Mouse (Mus musculus): Measurements from ENCODE around the gene Nsd1.
"Not testable (repeated sequence)": the region's sequence is repeated elsewhere in the genome, so short reads cannot be mapped to it uniquely, and the experiment has no call there.

Gene Nsd1

DNA sequence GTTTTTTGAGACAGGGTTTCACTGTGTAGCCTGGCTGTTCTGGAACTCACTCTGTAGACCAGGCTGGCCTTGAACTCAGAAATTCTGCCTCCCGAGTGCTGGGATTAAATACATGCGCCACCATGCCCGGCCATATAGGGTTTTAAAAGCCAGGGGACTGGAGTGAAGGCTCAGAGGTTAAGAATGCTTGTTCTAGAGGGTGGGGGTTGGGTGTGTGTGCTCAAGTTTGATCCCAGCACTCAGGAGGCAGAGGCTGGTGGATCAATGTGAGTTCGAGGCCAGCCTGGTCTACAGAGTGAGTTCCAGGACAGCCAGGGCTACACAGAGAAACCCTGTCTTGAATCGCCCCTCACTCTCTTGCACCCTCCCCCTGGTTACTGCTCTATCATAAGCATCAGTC is 18.0 kb upstream of the Nsd1 start:
- no peak for DNase-seq

GRCm38 (mm10) chr13:55202758-55203157 is 6.8 kb upstream of the Nsd1 start:
- not testable (repeated sequence) for DNase-seq

GRCm38 (mm10) chr13:55203740-55204139 is 5.8 kb upstream of the Nsd1 start:
- DNase-seq = peak; percentile 71

- no peak for DNase-seq
Observed at GRCm38 (mm10) chr13:55204667-55205389, 4.8 kb upstream of the Nsd1 start.

- DNase-seq = no peak
Observed at GRCm38 (mm10) chr13:55205448-55206205, 4.0 kb upstream of the Nsd1 start.

- no peak for DNase-seq
Observed at GRCm38 (mm10) chr13:55208837-55209648, 539 bp upstream of the Nsd1 start.

- no peak for DNase-seq
Observed at GRCm38 (mm10) chr13:55210193-55210970, 800 bp downstream of the Nsd1 start.

DNA sequence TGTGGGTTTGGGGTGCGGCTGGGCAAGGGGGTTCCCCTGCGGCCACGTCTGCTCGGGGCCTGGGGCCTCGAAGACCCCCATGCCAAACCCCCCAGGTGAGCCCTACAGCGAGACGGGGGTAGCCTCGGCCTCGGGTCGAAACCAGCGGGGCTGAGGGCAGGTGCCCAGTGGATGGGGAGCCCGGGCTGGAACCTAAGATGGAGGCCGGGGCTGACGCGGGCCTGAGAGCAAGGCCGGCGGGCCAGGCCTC is 1.3 kb downstream of the Nsd1 start:
- DNase-seq = no peak

- peak; percentile 85 for DNase-seq
Observed at GRCm38 (mm10) chr13:55211221-55212010, 1.8 kb downstream of the Nsd1 start.

GRCm38 (mm10) chr13:55212011-55212360 is 2.4 kb downstream of the Nsd1 start:
- peak; percentile 73 for DNase-seq

DNA sequence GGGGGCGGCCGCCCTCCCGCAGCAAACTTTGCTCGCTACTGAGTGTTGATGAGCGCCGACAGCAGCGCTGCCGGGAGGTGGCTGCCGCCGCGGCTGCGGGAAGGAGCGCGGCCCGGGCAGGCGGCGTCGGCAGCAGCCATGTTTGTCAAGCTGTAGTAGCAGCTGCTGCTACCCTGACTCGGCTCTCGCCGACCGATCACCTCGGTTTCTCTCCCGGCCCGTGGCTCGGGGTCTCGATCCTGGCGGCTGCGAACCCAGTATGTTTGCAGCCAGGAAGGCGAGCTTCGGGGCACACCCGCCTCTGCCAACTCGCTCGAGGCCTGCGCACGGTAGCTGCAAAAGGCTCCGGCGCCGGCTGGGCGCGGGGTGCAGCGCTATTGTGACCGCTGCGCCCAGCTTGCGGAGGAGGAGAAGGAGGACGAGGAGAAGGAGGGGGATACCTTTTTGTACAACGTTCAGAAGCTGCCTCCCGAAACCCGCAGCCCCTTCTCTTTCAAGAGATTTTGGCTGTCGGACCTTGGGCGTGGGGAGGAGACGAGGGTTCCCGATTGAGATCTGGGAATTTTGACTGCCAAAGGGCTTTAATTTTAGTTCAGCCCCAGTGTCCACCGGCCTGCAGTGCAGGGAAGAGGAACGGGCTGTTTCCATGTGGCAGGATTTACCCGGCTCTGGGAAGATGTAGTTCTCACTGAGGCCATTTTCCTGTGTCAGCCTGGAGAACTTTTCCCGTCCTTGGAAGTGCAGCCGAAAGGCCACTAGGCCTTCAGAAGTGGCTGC is 3.0 kb downstream of the Nsd1 start:
- DNase-seq = peak; percentile 88

GRCm38 (mm10) chr13:55213138-55213806 is 3.7 kb downstream of the Nsd1 start:
- no peak for DNase-seq

GRCm38 (mm10) chr13:55224364-55224763 is 14.8 kb downstream of the Nsd1 start:
- no peak for DNase-seq

- DNase-seq = no peak
Observed at GRCm38 (mm10) chr13:55230701-55231100, 21.1 kb downstream of the Nsd1 start.

GRCm38 (mm10) chr13:55243205-55243604 is 33.6 kb downstream of the Nsd1 start:
- DNase-seq = no peak

GRCm38 (mm10) chr13:55247293-55248030 is 37.9 kb downstream of the Nsd1 start:
- no peak for DNase-seq

GRCm38 (mm10) chr13:55249246-55249645 is 39.7 kb downstream of the Nsd1 start:
- no peak for DNase-seq

DNA sequence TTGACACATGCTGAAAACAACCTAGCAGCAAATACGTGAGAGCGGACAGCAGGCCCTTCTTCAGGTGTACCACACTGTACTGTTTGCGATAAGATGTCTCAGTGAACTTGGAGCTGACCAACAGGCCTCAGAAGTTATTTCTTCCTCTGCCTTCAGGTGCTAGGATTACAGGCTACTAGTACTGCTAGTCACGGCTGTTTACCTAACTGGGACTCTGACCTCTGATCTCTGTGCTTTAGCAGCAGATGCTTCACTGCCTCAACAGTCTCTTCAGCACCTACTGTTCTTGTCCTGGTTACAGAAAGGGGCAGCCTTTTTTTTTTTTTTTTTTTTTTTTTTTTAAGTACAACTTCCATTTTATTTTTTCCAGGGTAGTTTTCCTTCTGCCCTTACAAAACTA is 43.2 kb downstream of the Nsd1 start:
- peak; percentile 27 for DNase-seq

DNA sequence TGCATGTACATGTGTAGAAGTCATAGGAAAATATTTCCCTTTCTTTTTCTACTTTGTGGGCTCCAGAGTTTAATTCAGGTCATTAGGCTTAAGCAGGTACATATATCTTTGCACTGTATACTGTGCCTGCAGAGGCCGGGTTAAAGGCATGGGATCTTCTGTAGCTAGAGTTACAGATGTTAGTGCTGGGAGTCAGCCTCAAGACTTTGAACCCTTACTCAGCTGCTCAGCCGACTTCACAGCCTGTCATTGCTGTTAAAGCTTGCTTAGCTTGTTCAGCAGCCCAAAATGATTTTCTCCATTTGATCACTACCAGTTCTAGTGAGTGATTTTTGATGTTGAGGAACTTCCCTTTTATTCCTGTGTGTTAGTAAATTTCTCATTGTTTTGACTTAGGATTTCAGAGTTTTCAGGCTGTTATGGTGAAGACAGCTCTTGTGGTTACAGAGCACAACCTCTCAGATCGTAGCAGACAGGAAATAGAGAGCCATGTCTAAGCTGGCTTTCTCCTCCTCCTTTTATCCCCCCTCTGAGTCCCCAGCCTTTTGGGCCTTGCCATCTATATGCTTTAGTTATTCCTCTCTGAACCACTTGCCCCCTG is 45.6 kb downstream of the Nsd1 start:
- DNase-seq = no peak

- DNase-seq = no peak
Observed at GRCm38 (mm10) chr13:55258651-55259050, 49.1 kb downstream of the Nsd1 start.
